Mouse (Mus musculus) limb, embryonic 14.5 days (tissue): Measurements from ENCODE around the gene Trafd1. TPM values are rescaled to one million over a fixed set of nuclear protein-coding genes. Genes with fewer than 3 reads are reported as not detected.

Experiments used
- ATAC-seq: fragments of 200-750 bp; cut with Nextera tagmentation; 2 replicates; pipeline ENCODE4 v1.8.0; 2017; ENCODE audit warnings: low read depth, moderate number of reproducible peaks, moderate TSS enrichment; ENCODE audit not compliant: low FRiP score
- DNase-seq: peaks from one replicate; pipeline ENCODE4 v3.0.0-alpha.2; 2015; ENCODE audit warnings: low spot score
- H3K27ac ChIP-seq: fragments of 300-500 bp; sonication (generic); replicated peaks from 2 replicates; pipeline ENCODE4 v1.5.1; 2014; ENCODE audit warnings: low read depth, mild to moderate bottlenecking, low read length, moderate library complexity, mixed read lengths
- H3K27me3 ChIP-seq: fragments of 300-500 bp; sonication (generic); 2 replicates; pipeline ENCODE4 v1.6.1; 2014; ENCODE audit warnings: low read length, mixed read lengths; ENCODE audit not compliant: control insufficient read depth, insufficient read depth
- H3K36me3 ChIP-seq: fragments of 300-500 bp; sonication (generic); 2 replicates; pipeline ENCODE4 v1.6.1; 2014; ENCODE audit warnings: mild to moderate bottlenecking, low read length, moderate library complexity, mixed read lengths; ENCODE audit not compliant: control insufficient read depth, insufficient read depth
- H3K4me1 ChIP-seq: fragments of 300-500 bp; sonication (generic); 2 replicates; pipeline ENCODE4 v1.6.1; 2014; ENCODE audit warnings: antibody characterized with exemption, low read length, mixed read lengths; ENCODE audit not compliant: control insufficient read depth, insufficient read depth
- H3K4me2 ChIP-seq: fragments of 300-500 bp; sonication (generic); replicated peaks from 2 replicates; pipeline ENCODE4 v1.6.1; 2014; ENCODE audit warnings: low read depth, mild to moderate bottlenecking, low read length, moderate library complexity; ENCODE audit not compliant: severe bottlenecking
- H3K4me3 ChIP-seq: fragments of 300-500 bp; sonication (generic); replicated peaks from 2 replicates; pipeline ENCODE4 v1.5.1; 2014; ENCODE audit warnings: low read length
- H3K9ac ChIP-seq: fragments of 300-500 bp; sonication (generic); 2 replicates; pipeline ENCODE4 v1.6.1; 2014; ENCODE audit warnings: mild to moderate bottlenecking, low read depth, low read length, moderate library complexity; ENCODE audit not compliant: severe bottlenecking
- H3K9me3 ChIP-seq: fragments of 300-500 bp; sonication (generic); 2 replicates; pipeline ENCODE4 v1.6.1; 2016; ENCODE audit warnings: low read length; ENCODE audit not compliant: control insufficient read depth
- POLR2A ChIP-seq: fragments of 200-500 bp; IDR thresholded peaks from 2 replicates; pipeline ENCODE4 v1.8.0; 2012; ENCODE audit warnings: inconsistent platforms, mild to moderate bottlenecking, moderate library complexity, borderline replicate concordance; ENCODE audit not compliant: insufficient read depth, insufficient read length; ENCODE audit errors: extremely low read depth
- WGBS: fragments of 180-500 bp; shearing (Covaris S2); extraction: QIAGEN DNeasy Blood & Tissue Kit; methylation state at CpG from one replicate; pipeline ENCODE4 v1.1.7; 2014; 5-methylcytosine and 5-hydroxymethylcytosine counted together
- polyA plus RNA-seq, 2 experiments: library from polyadenylated mRNA; depleted of rRNA in 1 of 2; stranded (reverse) in 1 of 2; unstranded in 1 of 2; fragments of >200 nt; fragmentation: Nextera tagmentation in 1 of 2; extraction: Ambion mirVana in 1 of 2; gene quantifications; 2 replicates each; pipeline versions ENCODE4 v1.2.1 to v1.2.3; 2012 to 2014

The Trafd1 gene
- polyA plus RNA-seq, 2 experiments: 70.2 to 102 TPM

DNA sequence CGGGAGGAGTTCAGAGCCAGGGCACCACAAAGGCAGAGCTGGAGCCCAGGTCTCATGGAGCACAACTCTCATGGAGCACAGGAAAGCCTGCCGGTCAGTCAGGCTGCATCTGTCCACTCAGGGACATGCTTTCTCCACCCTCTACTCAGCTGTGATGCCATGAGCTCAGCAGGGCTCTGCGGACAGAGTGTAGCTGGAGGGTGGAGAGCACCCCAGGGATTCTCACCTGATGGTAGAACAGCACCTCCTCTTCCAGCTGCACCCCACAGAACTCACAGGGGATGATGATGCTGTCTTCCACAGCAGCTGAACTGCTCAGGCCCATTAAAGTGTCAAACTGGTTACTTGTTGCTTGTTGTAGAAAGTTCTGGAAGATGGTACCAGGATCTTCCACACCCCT, 10.6 kb downstream of the Trafd1 start:
- H3K4me2 ChIP-seq: no peak overlapping the region
- H3K27me3 ChIP-seq: no peaks in the 10 kb centered on the region
- H3K9me3 ChIP-seq: no peaks in the 10 kb centered on the region
- H3K4me3 ChIP-seq: no peak overlapping the region
- H3K4me1 ChIP-seq: no peaks in the 10 kb centered on the region
- H3K36me3 ChIP-seq: peaks cover 84% of the 10 kb centered on the region
- no peak overlapping the region for H3K9ac ChIP-seq
- WGBS: 89% methylated on average over 3 of the region's 3 CpGs
- no peak for TF ChIP-seq POLR2A
- H3K27ac ChIP-seq: no peak overlapping the region
- no peak for DNase-seq
- no peak for ATAC-seq

DNA sequence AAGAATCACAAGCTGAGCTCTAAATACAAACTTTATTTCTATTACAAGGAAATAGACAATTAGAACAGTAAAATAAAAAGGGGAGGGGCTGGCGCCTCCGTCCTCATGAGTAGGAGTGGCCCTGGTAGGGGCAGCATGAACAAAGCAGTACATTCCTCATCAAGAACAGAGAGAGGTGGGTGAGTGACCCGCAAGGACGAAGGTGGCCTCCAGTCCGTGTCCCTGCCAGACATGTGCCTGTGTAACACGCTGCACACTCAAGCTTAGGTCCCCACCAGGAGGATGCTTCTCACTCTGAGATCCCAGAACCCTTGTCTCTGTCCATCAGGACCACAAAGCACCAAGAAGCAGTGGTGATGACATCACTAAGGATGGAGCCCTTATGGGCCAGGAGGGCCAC, 13.7 kb downstream of the Trafd1 start:
- no peak overlapping the region for H3K4me2 ChIP-seq
- no peak overlapping the region for H3K4me3 ChIP-seq
- no peaks in the 10 kb centered on the region for H3K9me3 ChIP-seq
- 91% methylated on average over 6 of the region's 6 CpGs for WGBS
- DNase-seq (no peak), ATAC-seq (no peak)
- no peaks in the 10 kb centered on the region for H3K27me3 ChIP-seq
- no peak for TF ChIP-seq POLR2A
- H3K4me1 ChIP-seq: no peaks in the 10 kb centered on the region
- no peak overlapping the region for H3K9ac ChIP-seq
- no peak overlapping the region for H3K27ac ChIP-seq
- H3K36me3 ChIP-seq: peaks cover 83% of the 10 kb centered on the region

DNA sequence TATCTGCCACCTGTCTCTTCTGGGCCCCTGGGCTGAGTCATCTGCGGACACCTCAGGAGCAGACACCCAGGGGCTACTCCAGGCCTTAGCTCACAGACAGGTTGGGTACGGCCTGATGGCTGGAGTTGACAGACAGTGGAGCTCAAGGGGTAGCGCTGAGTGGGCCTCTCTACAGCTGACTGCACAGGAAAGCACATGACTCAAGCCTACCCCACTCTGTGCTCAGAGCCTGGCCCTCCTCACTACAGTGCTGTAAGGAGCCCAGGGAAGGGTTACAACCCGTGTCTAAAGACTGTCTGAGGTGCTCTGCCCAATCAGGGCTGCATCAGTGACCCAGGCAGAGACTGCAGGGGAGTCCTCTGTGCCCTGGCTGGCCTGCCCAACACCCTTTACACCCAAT, 18.2 kb downstream of the Trafd1 start:
- ATAC-seq (no peak), DNase-seq (no peak)

DNA sequence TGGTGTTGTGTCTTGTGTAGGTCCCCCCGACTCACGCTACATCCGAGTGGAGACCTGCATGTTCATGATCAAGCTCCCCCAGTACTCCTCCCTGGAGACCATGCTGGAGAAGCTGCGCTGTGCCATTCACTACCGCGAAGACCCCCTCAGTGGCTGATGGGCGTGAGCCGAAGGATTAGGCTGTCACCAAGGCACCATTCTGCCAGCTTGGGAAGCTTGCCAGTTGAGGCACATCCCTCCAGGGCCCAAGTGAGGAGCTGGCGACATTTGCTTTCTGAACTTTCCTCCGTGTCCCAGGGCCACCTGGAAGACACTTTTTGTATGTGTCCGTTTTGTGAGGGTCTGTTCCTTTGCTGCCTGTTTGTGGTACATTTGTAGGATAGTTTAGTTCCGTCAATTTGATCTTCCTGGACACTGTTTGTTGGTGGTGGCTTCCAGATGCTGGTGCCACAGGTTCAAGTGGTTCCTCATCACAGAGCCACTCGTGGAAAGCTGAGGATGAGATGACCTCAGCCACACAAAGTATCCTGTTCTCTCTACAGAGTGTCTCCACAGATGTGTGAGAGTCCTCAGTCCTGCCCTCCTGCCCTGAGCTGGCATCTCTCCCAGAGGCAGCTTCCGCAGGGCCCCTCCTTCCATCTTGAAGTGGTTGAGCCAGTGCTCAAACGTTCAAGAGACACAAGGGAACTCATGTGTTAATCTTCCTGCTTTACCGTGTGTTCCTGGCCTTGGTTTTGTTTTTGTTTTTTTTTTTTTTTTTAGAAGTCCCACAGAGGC, 18.8 kb downstream of the Trafd1 start:
- Histone ChIP-seq H3K27me3 (no peaks in the 10 kb centered on the region), H3K36me3 (peaks cover 87% of the 10 kb centered on the region), H3K9ac (no peak overlapping the region), H3K4me2 (no peak overlapping the region), H3K4me3 (no peak overlapping the region), H3K9me3 (no peaks in the 10 kb centered on the region), H3K27ac (no peak overlapping the region), H3K4me1 (no peaks in the 10 kb centered on the region)
- no peak for TF ChIP-seq POLR2A
- DNase-seq (no peak), ATAC-seq (no peak)
- WGBS: 81% methylated on average over 16 of the region's 16 CpGs

More for the DNA sequence above, 18.2 kb downstream of the Trafd1 start:
- no peak for TF ChIP-seq POLR2A
- Histone ChIP-seq H3K36me3 (peaks cover 87% of the 10 kb centered on the region), H3K4me2 (no peak overlapping the region), H3K9me3 (no peaks in the 10 kb centered on the region), H3K4me3 (no peak overlapping the region), H3K9ac (no peak overlapping the region), H3K4me1 (no peaks in the 10 kb centered on the region), H3K27me3 (no peaks in the 10 kb centered on the region), H3K27ac (no peak overlapping the region)
- WGBS: 94% methylated on average over 4 of the region's 4 CpGs

DNA sequence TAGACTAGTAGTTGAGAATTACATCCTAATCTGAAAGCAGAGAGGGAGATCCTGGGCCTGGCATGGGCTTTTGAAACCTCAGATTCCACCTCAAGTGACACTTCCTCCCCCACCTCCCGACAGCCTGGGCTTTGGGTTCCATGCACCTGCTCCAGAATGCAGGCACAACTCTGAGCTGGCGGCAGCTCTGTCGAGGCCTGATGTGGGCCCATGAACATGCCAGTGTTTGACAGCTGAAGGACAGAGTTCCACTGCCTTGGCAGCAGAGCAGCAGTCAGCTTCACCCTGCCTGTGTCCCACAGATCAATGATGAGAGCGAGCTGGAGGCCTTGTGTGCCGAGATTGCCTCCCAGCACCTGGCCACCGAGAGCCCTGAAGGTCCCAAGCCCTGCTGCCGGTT, 22.0 kb downstream of the Trafd1 start:
- H3K4me1 ChIP-seq: no peaks in the 10 kb centered on the region
- 82% methylated on average over 7 of the region's 7 CpGs for WGBS
- no peak overlapping the region for H3K4me3 ChIP-seq
- ATAC-seq: no peak
- H3K36me3 ChIP-seq: peaks cover 99% of the 10 kb centered on the region
- H3K27ac ChIP-seq: no peak overlapping the region
- no peaks in the 10 kb centered on the region for H3K27me3 ChIP-seq
- no peak for TF ChIP-seq POLR2A
- DNase-seq: no peak
- no peak overlapping the region for H3K4me2 ChIP-seq
- no peaks in the 10 kb centered on the region for H3K9me3 ChIP-seq
- H3K9ac ChIP-seq: no peak overlapping the region

DNA sequence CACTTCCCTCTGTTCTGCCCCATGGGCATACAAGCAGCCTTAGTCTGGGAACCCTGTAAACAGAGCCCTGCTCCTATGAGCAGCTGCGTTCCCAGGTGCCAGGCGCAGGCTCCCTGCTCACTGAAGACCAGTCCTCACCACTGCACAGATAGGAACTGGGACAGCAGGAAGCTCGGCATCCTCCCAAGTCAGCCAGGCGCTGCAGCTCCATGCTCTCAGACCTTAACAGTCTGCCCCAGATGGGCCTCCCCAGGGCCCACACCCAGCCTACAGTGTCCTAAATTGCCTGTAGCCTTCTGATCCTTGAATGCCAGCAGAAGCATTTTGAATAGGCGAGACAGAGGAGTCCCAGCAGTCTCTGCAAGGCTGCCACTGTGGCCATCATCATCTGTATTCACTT, 23.7 kb downstream of the Trafd1 start:
- 96% methylated on average over 5 of the region's 5 CpGs for WGBS
- Histone ChIP-seq H3K4me1 (no peaks in the 10 kb centered on the region), H3K4me3 (no peak overlapping the region), H3K4me2 (no peak overlapping the region), H3K9ac (no peak overlapping the region), H3K36me3 (peaks cover 99% of the 10 kb centered on the region), H3K27me3 (no peaks in the 10 kb centered on the region), H3K9me3 (no peaks in the 10 kb centered on the region), H3K27ac (no peak overlapping the region)
- TF ChIP-seq POLR2A: no peak
- no peak for ATAC-seq
- no peak for DNase-seq
